Mouse (Mus musculus): ENCODE measurements around the gene Gm7792.
"Not testable (repeated sequence)": the region's sequence is repeated elsewhere in the genome, so short reads cannot be mapped to it uniquely, and the experiment has no call there.

The Gm7792 gene

GRCm38 (mm10) chr5:93843476-93843875 lies at the start of gene Gm7792:
Gene Gm7792 (plus strand): TSS chr5:93843776.
- not testable (repeated sequence) for ATAC-seq (ENCODE audit: low TSS enrichment)

Measured in frontal cortex, adult (tissue).